Mouse (Mus musculus) embryo, embryonic 11.5 days (tissue): ENCODE data around the gene Aaas.
"Not testable (repeated sequence)": the region's sequence is repeated elsewhere in the genome, so short reads cannot be mapped to it uniquely, and the experiment has no call there.

ENCODE experiments used
- DNase-seq: peaks from one replicate; pipeline ENCODE4 v3.0.0-alpha.2; 2012; ENCODE audit warnings: low read depth, low spot score

The Aaas gene

DNA sequence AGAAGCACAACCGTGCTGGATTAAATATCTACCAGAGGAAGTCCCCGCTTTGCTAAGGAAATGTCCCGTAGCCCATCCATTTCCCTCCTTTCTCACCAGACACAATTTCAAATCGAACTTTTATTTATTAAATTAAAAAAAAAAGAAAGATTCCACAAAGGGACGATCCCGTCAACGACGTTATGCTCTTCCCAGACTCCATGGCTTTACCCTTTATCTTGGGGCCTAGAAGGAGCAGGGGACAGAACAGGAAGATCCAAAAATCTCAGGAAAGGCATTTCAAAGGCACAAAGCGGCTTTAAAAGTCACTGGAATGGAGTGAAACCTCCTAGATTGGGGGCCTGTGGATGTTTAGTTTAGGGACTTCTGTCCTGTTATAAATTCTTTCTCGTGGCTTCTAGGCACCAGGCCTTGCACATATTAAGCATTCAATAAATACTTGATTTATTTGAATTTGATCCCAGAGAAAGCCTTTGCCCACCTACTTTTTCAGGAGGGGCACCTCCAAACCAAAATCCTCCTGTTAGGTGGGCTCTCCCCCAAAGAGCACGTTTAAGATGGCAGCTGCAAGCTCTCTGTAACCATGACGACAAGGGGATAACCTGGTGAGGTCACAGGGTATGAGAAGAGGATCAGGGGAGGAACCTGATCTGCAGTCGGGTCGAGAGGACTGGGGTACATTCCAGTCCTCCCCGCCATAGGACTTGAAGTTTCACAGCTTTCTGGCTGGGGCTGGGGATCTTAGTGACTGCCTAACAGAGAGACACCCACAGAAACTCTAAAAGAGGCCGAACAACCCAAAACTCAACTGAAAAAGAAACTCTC lies 6.1 kb upstream of the Aaas start:
- DNase-seq, result no peak

DNA sequence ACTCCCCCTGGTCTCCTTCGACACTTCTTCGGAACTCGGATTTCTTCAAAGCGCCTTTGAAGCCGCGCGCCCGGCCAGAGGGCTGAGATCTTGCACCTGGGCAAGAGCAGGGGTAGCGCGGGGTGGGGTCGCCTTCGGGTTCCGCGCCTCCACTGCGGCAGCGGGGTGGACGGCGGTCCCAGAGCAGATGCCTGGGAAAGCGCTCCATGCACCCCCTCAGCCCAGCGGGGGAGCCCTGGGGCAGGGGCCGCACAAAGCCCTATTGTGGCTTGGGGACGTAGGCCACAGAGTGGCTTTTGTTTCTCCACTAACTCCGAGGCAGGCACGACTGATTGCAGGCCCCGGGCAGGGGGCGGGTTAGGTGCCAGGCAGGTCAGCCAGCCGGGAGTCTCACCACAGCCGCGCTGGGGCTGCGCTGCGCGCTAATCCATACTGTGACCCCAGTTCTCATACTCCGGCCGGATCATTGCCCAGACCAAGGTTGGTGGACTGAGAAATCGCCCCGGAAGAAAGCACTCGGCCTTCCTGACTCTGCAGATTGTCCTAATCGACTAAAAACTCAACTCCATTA lies 5.4 kb upstream of the Aaas start:
- peak; percentile 50 for DNase-seq

DNA sequence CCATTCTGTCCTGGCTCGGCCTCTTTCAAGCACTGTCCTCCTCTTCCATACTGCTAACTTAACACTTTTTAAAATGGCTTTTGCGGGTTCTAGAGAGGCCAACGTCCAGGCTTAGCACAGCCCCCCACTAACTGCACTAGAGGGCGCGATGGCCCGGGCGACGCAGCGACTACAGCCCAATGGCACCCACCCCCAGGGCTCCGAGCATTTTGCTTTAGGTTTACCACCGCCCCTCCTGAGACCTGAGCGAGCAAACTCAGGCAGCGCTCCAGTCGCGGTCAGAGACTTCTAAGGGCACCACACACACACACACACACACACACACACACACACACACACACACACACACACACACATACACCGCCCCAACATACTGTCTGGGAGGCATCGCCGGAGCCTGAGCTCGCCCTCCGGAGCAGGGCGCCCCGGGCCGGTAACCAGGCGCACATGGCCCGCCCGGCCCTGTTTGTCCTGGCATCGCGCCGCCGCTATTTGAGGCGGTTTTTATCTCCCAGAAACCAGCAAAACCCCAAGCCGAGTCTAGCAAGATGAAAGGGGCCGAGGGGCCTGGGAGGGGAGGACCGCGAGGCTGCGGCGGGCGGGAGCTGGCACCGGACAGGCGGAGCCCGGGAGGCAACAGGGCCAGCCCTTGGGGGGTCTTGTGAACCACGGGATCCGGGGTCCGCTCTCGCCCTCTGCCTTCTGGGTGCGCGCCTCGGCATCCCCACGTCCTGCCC lies 4.7 kb upstream of the Aaas start:
- peak; percentile 39 for DNase-seq

DNA sequence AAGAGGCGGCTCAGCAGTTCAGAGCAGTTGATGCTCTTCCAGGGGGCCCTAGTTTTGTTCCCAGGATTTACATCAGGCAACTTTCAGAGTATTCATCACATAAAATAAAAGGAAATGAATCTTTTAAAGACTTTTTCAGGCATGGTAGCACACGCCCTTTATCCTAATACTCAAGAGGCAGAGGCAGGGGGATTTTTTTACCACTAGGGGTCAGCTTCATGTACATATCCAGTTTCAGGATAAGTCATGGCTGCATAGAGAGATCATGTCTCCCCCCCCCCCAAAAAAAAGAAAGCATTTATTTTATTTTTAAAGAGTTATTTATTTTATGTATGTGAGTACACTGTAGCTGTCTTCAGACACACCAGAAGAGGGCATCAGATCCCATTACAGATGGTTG lies 3.4 kb upstream of the Aaas start:
- no peak for DNase-seq

DNA sequence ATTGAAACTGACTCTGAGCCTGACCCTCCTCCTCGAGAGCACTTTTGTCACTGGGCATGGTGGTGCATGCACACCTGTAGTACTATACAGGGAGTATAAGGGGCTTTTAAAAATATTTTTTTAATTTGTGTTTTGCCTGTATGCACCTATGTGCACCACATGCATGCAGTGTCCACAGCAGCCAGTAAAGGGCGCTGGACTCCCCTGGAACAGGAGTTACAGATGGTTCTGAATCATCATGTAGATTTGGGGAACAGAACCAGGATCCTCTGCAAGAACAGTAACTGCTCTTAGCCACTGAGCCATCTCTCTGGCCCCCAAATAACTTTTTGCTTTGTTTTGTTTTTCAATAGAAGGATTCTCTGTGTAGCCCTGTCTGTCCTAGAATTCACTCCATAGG lies 1.6 kb upstream of the Aaas start:
- DNase-seq, result no peak

DNA sequence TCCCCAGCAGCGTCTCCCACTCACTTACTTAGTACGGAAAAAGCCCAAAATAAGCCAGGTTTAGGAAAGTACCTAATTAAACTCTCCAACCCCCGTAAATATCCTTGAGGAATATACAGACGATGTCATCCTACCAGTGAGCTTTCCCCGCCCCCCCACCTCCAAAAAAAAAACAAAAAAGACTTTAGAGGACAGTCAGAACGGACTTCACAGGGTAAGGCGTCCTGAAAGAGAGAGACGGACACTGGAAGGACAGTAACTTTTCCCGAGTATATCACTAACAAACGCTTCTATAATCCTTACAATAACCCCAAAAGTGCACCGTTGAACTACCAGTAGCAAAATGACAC lies 346 bp upstream of the Aaas start:
- DNase-seq, result no peak

DNA sequence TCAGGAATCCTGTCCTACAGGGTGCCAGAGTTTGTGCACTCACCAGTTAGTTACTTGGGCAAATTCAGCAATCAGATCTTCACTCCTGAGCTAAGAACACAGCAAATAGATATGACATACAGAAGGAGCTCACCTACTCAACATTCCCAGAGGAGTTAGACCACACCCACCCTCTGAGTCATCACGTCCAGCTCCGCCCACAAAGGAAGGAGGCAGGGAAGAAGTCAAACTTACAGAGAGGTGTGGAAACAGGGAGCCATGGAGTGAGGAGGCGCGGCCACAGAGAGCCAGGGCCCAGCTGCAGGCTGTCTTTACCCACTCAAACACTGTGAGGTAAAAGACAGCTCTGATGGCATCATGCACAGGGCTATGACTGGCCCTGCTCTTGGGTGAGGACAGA lies 4.1 kb downstream of the Aaas start:
- DNase-seq, result no peak

DNA sequence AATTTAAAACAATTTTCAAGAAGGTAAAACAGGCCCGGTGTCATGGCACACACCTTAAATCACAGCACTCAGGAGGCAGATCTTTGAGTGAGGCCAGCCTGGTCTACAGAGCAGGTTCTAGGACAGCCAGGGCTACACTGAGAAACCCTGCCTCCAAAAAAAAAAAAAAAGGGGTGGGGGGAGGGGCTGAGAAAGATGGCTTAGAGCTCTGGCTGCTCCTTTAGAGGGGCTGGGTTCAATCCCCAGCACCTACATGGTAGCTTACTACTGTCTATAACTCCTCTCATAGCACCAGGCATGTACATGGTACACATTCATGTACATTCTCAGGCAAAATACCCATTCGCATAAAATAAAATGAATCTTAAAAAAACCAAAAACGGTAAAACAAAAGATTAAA lies 6.1 kb downstream of the Aaas start:
- DNase-seq, result no peak

DNA sequence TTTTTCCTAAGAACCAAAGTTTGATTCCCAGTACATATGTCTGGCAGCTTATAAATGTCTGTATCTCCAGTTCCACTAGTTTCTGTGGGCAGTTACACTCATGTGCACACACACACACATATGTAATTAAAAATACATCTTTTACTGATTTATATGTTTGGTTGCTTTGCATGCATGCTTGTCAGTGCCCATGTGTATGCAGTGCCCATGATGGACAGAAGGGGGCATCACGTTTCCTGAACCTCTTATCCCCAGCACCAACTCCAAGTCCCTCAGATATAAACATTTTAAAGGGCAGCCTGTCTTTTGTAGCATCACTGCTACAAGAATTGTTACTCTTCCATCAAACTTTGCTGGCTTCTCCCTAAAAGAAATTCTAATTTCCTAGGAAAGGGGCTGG lies 9.0 kb downstream of the Aaas start:
- no peak for DNase-seq

DNA sequence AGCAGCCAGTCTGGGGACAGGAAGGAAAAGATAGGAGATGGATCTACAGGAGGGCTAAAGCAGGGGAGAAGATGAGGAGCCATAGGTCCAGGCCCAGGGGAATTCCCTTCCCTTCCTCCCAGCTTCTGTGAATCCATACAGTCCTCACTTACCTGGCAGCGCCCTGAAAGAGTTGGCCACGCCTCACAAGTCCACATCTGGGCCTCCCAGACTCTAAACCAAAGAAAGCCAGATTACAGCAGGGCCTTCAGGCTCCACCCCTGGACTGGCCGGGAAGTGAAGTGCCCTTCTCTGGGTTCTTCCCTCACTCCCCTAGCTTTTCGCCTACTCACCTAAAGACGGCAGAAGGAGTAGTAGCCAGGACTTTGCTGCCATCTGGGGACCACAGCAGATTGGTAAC lies 11.0 kb downstream of the Aaas start:
- no peak for DNase-seq

DNA sequence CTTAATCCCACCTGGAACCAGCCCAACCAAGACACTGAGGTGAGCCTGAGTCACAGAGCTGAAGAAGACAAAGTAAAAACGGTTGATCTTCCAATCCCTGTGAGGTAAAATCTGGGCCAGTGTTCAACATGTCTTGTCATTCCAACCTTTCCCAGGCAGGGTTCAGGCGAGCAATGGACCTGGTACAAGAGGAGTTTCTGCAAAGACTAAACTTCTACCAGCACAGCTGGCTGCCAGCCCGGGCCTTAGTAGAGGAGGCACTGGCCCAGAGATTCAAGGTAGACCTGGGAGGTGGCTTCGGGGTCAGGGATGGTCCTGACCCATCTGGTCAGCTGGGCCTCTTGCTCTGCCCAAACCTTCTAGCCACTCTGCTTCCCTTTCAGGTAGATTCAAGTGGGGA lies 13.6 kb downstream of the Aaas start:
- no peak for DNase-seq

DNA sequence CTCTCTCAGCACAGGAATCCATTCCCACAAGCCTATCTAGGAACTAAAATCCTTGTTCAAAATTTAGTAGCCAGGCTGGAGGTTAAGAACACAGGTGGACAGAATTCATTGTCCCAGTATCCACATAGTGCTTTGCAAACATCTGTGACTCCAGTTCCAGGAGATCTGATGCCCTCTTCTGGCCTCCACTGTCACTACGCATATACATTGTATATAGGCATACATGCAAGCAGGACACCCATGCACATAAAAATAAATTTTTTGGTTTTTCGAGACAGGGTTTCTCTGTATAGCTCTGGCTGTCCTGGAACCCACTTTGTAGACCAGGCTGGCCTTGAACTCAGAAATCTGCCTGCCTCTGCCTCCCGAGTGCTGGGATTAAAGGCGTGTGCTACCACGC lies 14.6 kb downstream of the Aaas start:
- DNase-seq, result not testable (repeated sequence)

DNA sequence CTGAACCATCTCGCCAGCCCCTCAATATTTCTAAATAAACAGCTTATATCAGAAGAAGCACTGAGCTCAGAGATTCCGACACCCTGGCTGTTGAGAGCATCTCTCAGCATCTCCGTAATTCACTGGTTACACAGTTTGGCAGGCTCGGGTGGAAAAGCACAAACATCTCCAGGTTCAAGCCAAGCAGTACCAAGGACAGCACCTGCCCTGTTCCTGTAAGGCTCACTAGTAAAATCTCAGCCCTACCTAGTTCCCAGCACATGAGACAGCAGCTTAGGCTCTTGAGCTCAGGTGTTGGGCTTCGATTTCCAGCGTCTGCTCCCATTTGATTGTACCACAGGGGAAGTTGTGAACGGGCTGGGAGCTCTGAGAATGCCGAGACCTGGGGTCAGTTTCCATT lies 15.3 kb downstream of the Aaas start:
- no peak for DNase-seq

DNA sequence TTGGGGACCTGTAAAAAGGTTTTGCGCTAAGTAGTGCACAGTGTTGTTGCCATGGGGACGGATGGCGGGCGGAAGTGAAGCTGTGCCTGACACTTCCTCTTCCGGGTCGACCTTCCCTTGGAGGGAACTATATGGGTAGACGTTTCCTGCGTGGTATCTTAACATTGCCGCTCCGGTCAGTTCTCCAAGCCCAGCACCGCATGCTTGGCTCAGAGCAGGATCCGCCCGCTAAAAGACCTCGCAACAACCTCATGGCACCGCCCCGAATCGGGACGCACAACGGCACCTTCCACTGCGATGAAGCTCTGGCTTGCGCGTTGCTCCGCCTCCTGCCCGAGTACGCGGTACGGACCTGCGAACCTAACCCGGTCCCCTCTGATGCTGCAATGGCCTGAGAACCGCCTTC lies 19.0 kb downstream of the Aaas start, which contains the start of gene Myg1:
TSS of gene Myg1 (plus strand) at position 100 of the 406 bp plus-strand sequence.
- DNase-seq, result peak; percentile 70

DNA sequence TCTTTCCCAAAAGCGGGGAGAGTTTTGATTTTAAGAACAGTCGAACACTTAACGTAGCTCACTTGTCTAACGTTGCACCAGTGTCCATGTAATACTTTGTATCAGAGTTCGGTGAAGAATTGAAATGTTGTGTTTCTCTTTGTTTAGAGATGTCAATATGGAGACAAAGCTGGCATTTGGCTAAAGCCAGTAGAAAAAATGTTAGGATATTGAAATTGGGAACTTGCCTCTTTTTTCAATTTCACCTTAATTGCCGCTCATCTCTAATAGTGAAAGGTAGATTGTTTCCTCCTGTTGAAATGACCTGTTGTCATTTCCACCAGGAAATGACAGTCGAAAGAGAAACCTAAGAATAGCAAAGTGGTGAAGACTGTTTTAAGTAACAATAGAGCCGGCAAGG lies 23.7 kb downstream of the Aaas start:
- DNase-seq, result no peak

DNA sequence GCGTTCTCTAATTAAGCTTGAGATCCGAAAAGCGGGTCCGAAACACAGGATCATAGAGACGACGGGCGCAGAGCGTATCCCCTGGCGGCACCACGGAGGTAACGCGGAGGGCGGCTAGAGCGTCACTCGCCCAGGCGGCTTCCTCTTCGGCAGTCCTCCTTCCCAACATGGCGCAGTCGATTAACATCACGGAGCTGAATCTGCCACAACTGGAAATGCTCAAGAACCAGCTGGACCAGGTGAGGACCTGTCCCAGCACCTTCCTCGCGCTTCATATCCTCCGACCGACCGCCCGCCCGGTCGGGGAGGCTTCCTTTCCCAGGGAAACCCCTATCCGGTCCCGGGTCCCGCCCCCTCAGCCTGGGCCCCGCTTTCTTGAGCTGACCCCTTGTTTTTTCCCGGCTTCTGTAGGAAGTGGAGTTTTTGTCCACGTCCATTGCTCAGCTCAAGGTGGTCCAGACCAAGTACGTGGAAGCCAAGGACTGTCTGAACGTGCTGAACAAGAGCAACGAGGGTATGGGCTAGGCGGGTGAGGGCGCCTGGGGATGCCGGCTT lies 24.5 kb downstream of the Aaas start, which contains the start of gene Pfdn5:
TSS of gene Pfdn5 (plus strand) at position 95 of the 555 bp plus-strand sequence.
- peak; percentile 63 for DNase-seq

DNA sequence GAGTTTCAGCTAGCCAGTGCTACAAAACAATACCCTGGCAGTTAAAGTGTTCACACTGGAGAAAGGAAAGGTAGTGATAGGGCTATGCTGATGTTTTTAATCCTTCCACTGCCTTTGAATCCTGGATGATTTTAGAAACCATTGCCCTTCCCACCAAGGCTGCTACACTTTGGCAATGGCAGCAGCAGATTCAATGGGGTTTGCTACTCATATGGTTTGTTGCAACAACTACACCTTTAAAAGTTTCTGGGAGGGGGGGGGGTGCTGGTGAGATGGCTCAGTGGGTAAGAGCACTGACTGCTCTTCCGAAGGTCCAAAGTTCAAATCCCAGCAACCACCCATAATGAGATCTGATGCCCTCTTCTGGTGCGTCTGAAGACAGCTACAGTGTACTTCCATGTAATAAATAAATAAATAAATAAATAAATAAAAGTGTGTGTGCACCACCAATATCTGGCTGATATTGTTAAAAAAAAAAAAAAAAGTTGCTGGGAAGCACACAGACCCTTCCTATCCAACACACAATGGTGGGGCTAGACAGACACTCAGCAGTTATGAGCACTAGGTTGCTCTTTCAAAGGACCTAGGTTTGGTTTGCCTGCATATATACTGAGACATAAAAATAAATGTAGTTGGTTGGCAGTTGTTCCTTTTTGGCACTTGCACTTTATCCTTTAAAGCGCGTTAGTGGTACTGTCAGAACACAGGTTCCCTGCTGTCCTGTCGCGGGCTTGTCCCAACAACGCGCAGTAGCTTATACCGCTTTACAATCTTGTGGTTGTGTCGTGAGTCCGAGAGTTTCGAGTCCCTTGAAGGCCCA lies 25.7 kb downstream of the Aaas start:
- DNase-seq, result no peak

DNA sequence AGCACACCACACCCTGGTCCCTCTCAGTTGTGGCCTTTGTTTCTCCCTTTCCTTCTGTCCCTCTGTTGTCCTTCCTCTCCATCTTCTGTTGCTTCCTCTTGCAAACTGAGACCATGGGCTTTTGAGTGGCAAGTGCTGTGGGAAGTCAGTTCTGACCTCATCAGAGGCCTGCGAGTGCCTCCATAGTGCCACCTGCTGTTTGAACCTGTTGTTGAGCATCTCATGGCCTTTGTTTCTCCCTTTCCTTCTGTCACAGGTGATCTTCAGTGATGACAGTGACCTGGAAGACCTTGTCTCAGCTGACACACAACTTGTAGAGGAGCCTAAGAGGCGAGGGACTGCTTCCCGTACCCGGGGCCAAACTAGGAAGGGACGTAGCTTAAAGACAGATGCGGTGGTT lies 34.3 kb downstream of the Aaas start:
- no peak for DNase-seq

DNA sequence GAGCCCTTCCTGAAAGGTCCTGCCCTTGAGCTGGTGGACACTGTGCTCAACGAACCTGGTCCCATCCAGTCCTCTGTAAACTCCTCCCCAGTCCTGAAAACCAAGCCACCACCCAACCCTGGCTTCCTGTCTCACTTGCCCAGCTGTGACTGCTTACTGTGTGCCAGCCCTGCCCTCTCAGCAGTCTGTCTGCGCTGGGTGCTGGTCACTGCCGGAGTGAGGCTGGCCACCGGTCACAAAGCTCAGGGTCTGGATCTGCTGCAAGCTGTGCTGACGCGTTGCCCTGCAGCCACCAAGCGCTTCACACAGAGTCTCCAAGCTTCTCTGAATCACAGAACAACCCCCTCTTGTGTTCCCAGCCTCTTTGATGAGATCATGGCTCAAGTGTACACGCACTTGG lies 35.3 kb downstream of the Aaas start:
- DNase-seq, result no peak

DNA sequence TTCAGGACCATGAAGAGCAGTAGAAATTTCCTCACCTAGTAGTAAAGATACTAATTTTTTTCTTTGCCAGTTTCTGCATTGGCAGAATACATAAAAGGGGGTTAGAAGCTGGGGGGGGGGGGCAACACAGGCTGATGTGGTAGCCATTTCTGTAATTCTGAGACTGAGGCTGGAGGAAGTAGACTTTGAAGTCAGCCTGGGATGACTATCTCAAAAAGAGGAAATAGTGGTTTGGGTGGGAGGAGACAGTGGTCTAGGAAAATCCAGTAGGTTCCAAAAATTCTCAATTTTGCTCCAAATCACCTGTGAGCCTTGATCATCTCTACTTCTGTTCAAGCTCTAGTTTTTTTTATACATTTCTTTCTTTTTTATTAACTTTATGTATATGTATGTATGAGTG lies 39.1 kb downstream of the Aaas start:
- no peak for DNase-seq

DNA sequence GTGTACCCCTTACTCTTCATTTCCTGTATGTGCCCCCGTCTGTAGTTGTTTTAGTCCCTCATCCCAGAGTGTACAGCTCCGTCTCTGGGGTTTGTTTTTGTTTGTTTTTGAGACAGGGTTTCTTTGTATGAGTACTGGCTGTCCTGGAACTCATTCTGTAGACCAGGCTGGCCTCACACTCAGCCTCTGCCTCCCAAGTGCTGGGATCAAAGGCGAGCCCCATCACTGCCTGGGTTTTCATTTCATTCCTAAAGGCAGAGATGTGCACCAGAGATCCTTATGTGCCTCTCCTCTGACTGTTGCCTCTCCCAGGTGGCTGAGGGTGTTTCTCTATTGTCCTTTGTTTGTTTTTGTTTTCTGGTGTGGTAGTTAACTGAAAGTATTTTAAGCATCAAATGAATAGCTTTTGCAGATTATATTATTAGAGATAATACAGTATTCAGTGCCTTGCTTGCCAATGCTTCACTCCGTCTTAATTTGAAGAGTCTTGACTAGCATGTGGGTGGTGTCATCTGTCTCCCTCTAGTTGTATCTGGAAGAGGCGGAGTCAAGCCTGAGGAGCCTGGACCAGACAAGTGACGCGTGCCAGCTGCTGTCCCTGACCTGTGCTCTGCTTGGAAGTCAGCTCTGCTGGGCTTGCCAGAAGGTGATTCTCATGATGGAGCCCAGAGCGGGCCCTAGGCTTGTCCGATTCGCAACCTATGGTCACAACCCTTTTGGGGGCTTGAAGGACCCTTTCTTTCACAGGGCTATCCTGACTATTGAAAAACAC lies 40.3 kb downstream of the Aaas start:
- DNase-seq, result no peak
